Mouse (Mus musculus): Measurements from ENCODE around the gene Rara.

- 0 out of 2 replicates have a peak, but pooled peaks have one; percentile 30 for TF ChIP-seq POLR2A (IDR thresholded peaks at IDR 0.05; ENCODE audit: control insufficient read depth, extremely low read depth, insufficient read depth, low read length, poor library complexity)
- 0 out of 2 replicates have a peak, but pooled peaks have one; percentile 26 for TF ChIP-seq CTCF (IDR thresholded peaks at IDR 0.05; ENCODE audit: borderline replicate concordance, control insufficient read depth, extremely low read depth, insufficient read depth, low read length, poor library complexity)
Observed at GRCm38 (mm10) chr11:98939084-98939952, 11.7 kb downstream of the Rara start.
